Mouse (Mus musculus) G1E-ER4 (cell line): ENCODE measurements around the gene Cdr2. TPM values are rescaled to one million over a fixed set of nuclear protein-coding genes. Genes with fewer than 3 reads are reported as not detected.

ENCODE experiments used
- GATA1 ChIP-seq: IDR thresholded peaks from one replicate; pipeline ENCODE4 v1.8.0; 2012; ENCODE audit warnings: low read length, inconsistent platforms
- polyA plus RNA-seq: library from polyadenylated mRNA; stranded (reverse); fragments of >175 nt; gene quantifications from 2 replicates; pipeline ENCODE4 v1.2.3, GENCODE M21; 2012

Cdr2 gene
- polyA plus RNA-seq, 1 experiment = 16.6 TPM

GRCm38 (mm10) chr7:120980931-120981924 lies 884 bp downstream of the Cdr2 start:
- TF ChIP-seq GATA1 = no peak

GRCm38 (mm10) chr7:120980041-120980440 lies 2.1 kb downstream of the Cdr2 start:
- peak; percentile 61 for TF ChIP-seq GATA1

- TF ChIP-seq GATA1 = no peak
Observed at GRCm38 (mm10) chr7:120977063-120977462, 5.0 kb downstream of the Cdr2 start.

GRCm38 (mm10) chr7:120974001-120974400 lies 8.1 kb downstream of the Cdr2 start:
- TF ChIP-seq GATA1 = no peak

DNA sequence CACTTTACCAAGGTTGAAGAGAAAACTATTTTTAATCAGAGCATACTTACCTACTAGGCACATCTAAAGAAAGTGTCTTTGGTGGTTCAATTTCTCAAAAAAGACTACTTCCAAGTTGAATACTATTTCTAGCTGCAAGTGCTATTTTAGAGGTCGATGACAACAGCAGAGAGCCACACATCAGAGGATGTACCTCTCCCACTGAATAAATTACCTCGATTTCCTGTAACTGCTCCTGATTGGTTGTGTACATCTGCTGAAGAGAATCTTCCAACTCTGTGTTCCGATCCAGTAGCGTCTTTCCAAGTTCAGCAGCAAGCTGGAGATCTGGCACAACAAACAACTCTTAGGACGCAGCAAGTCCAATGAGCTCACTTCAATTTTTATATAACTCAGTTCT lies 12.0 kb downstream of the Cdr2 start:
- no peak for TF ChIP-seq GATA1

GRCm38 (mm10) chr7:120969221-120969620 lies 12.9 kb downstream of the Cdr2 start:
- no peak for TF ChIP-seq GATA1

- TF ChIP-seq GATA1 = no peak
Observed at GRCm38 (mm10) chr7:120963126-120963525, 19.0 kb downstream of the Cdr2 start.

DNA sequence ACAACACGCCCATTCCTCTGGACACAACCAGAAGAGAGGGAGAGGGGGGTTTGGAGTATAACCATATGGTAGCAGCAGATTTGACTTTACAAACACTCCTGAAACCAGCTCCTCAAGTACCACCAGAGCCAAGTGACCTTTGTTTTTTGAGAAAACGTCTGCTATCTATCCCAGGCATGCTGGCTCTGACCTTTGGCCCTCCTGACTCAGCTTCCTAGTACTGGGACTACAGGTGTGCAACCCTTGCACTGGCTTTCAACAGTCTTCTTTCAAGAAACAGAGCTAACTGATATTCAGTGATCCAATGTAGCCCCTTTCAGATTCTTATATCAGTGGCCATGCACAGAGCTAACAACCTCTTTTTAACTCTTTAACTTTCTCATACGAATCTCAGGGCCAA lies 20.2 kb downstream of the Cdr2 start:
- no peak for TF ChIP-seq GATA1

GRCm38 (mm10) chr7:120960601-120961000 lies 21.5 kb downstream of the Cdr2 start:
- no peak for TF ChIP-seq GATA1

DNA sequence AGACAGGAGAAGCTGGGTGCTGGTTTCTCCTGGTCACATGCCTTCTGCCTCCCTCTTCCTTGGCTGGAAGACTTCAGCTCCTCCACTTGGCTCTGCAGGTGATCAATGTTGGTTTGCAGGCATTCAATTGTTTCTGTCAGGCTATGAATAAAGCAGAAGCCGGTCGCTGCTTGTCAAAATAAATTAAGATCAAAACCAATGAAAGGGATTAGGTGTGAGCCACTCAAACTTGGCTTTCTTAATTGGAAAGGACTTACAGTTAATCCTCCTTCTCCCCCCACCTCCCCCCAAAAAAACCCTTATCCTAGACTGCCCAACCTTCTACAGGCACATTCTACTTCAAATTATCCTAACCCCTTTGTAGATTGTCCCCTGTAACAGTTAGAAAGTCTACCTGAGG lies 22.0 kb downstream of the Cdr2 start:
- no peak for TF ChIP-seq GATA1

DNA sequence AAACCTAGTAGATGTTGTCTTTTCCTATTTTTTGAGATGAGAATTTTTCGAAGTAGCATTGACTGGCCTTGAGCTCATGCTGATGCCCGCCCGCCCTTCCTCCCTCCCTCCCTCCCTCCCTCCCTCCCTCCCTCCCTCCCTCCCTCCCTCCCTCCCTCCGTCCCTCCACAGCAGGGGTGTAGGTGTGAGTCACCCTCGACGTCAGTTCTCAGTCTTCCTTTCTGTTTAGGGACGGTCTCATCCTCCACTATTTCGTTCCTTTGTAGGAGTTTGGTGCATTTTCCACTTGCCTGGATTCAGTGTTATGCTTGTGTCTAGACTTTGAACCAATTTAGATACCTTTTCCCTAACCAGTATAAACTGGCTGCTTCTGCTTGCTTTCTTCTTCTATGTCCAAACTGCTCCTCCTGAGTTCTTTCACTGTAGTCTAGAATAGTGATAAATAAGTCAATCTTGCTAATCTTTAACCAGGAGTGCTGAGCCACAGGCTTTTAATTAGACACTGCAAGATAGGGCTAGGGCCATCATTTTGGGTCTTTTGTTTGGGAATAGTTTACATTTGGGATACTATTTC lies 38.1 kb downstream of the Cdr2 start:
- TF ChIP-seq GATA1 = no peak

GRCm38 (mm10) chr7:120942506-120942905 lies 39.6 kb downstream of the Cdr2 start:
- TF ChIP-seq GATA1 = no peak

- no peak for TF ChIP-seq GATA1
Observed at GRCm38 (mm10) chr7:120941214-120941613, 40.9 kb downstream of the Cdr2 start.

DNA sequence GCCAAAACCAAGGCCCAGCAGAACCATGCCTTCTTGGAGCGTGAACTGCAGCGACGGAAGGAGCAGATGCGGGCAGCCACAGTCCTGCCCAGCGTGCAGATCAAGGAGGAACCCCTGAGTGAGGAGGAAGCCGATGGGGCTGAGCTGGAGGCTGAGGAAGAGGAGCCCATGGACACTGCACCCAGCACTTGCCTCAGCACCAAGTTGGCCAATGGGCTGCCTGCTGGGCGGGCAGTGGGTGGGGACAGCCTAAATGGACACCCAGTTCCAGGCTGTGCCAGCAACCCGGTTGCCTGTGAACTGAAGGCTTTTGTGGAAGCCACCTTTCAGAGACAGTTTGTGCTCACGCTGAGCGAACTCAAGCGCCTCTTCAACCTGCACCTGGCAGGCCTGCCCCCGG lies 41.8 kb downstream of the Cdr2 start:
- no peak for TF ChIP-seq GATA1

DNA sequence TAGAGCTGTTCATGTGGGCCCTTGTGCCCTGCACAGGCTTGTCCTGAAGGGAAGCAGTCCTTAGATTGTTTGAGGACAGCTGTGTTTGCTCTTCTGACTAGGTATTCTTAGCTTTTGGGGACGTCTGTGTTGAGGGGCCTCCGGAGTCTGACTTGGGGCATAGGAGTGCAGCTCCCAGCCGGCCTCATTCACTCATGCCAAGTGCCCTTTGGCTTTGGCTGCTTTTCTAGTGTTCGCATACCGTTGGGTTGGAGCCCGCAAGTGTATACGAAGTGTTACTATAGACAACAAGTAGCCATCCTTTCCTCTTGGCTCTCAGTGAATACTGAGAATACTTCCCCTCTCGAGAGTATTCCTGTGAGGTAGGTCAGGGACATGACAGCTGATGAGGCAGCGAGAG lies 43.9 kb downstream of the Cdr2 start:
- TF ChIP-seq GATA1 = no peak

GRCm38 (mm10) chr7:120936522-120936921 lies 45.6 kb downstream of the Cdr2 start:
- no peak for TF ChIP-seq GATA1

GRCm38 (mm10) chr7:120934716-120935115 lies 47.4 kb downstream of the Cdr2 start:
- no peak for TF ChIP-seq GATA1

DNA sequence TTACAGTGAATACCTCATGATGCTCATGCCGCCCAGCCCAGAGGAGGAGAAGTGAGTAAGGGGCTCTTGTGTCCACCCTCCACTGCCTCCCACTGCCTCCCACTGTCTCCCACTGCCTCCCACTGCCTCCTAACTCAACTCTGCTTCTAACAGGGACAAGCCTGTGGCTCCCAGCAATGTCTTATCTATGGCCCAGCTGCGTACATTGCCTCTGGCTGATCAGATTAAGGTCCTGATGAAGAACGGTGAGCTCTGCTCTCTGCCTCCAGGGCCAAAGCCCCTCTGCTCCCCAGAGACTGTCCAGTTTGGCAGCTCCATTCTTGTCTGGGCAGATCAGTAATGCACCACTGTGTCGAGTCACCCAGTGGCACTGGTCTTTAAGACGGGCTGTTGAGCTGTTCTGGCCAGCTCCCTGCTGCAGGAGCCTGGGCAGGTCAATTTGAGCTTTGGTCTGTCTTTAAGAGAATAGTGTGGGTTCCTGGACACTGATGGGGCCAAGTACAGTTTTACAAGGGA lies 48.4 kb downstream of the Cdr2 start:
- peak; percentile 56 for TF ChIP-seq GATA1
